Mouse (Mus musculus): ENCODE measurements around the gene Elmsan1. TPM values are rescaled to one million over a fixed set of nuclear protein-coding genes. Genes with fewer than 3 reads are reported as not detected.
A peak's percentile ranks its signal among the peaks of the same experiment; 100 is the strongest.

The Elmsan1 gene
- total and polyA plus RNA-seq, 3 experiments = 21.4 to 140 (median 66.7) TPM

DNA sequence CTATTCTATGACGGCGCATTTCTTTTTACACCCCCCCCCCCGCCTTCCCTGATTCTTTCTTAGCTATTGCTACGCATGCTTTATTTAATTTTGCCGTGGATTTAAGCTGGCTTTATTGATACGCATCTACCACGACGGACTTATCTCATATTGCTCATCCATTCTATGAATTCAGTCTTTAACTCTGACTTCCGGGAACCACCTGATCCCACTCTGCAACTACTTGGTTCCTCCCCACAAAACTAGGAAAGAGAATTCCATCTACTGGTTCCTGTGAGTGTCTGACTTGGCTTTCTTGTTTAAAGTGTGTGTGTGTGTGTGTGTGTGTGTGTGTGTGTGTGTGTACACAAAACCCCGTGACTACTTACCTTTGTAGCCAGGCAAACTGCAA, 70.1 kb downstream of the Elmsan1 start:
- Histone ChIP-seq H3K4me1 (ENCODE audit: insufficient read depth, low read depth, low read length) (peaks cover 72% of the 10 kb centered on the region), H3K4me3 (ENCODE audit: low read depth, low read length) (peak overlapping the region; percentile 71), H3K36me3 (replicated peaks) (peaks cover 69% of the 10 kb centered on the region), H3K27me3 (ENCODE audit: insufficient read depth, low read length) (no peaks in the 10 kb centered on the region; the same call in 1 of the 2 replicates), H3K9me3 (replicated peaks) (no peaks in the 10 kb centered on the region; the same call in 1 of the 2 replicates)
- ATAC-seq (ENCODE audit: extremely low read depth, insufficient number of reproducible peaks, low FRiP score, poor library complexity, severe bottlenecking) (no peak), DNase-seq (ENCODE audit: low spot score) (no peak)
- TF ChIP-seq TAL1 (conservative IDR thresholded peaks at IDR 0.05; ENCODE audit: low read depth, low read length) = no peak
- TF ChIP-seq CTCF (IDR thresholded peaks at IDR 0.05; ENCODE audit: low read depth, low read length) = no peak
- TF ChIP-seq GATA1 (IDR thresholded peaks at IDR 0.05; ENCODE audit: borderline replicate concordance, low read length) = no peak
- no peak for TF ChIP-seq GATA2 (IDR thresholded peaks at IDR 0.05; ENCODE audit: borderline replicate concordance, low read depth, low read length)
- no peak for TF ChIP-seq POLR2AphosphoS5 (IDR thresholded peaks at IDR 0.05; ENCODE audit: insufficient replicate concordance, low read depth, low read length)

DNA sequence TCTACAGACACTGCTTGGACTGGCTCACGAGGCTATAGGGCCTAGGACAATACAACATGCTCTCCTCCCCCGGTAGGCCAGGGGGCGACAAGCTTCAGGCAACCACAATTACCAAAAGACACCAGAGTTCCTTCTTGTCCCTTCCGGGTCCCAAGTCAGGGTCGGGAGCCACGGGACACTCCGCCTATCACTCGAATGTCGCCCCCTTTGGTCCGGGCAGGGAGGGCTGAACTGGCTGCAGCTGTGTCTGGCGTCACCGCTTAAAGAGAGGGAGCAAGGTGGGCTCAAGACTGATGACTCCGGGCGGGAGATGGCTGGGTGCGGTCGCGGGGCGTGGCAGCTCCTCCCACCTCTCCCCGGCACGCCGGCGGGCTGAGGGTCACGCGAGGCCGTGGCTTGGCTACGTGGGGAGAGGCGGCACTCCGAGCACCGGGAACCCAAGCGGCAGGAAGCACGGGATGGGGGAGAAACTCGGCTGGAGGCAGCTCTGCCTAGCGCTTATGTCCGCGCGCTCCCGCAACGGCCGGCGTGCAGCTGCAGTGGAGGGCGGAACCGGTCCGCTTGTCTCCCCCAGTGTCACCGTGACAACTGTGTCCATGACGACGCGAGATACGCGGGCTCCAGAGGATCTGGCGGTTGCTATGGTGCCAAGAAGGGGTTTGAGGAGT, 70.6 kb downstream of the Elmsan1 start, which contains the start of gene Pnma1:
Gene Pnma1 (minus strand): TSS at position 536 of the 668 bp plus-strand sequence.
- H3K9me3 ChIP-seq (replicated peaks) = no peaks in the 10 kb centered on the region; the same call in 1 of the 2 replicates
- DNase-seq (ENCODE audit: low spot score) (peak; percentile 68), ATAC-seq (ENCODE audit: extremely low read depth, insufficient number of reproducible peaks, low FRiP score, poor library complexity, severe bottlenecking) (no peak)
- H3K36me3 ChIP-seq (replicated peaks) = peaks cover 64% of the 10 kb centered on the region
- H3K27me3 ChIP-seq (ENCODE audit: insufficient read depth, low read length) = peaks cover under 1% of the 10 kb centered on the region
- H3K4me1 ChIP-seq (ENCODE audit: insufficient read depth, low read depth, low read length) = peaks cover 67% of the 10 kb centered on the region
- H3K4me3 ChIP-seq (ENCODE audit: low read depth, low read length) = peak within 1 kb of the TSS; percentile 71
- TF ChIP-seq GATA2 (IDR thresholded peaks at IDR 0.05; ENCODE audit: borderline replicate concordance, low read depth, low read length) = no peak
- 0 out of 2 replicates have a peak, but pooled peaks have one; percentile 34 for TF ChIP-seq POLR2AphosphoS5 (IDR thresholded peaks at IDR 0.05; ENCODE audit: insufficient replicate concordance, low read depth, low read length)
- peak; percentile 12; the same call in 1 of the 2 replicates for TF ChIP-seq CTCF (IDR thresholded peaks at IDR 0.05; ENCODE audit: low read depth, low read length)

DNA sequence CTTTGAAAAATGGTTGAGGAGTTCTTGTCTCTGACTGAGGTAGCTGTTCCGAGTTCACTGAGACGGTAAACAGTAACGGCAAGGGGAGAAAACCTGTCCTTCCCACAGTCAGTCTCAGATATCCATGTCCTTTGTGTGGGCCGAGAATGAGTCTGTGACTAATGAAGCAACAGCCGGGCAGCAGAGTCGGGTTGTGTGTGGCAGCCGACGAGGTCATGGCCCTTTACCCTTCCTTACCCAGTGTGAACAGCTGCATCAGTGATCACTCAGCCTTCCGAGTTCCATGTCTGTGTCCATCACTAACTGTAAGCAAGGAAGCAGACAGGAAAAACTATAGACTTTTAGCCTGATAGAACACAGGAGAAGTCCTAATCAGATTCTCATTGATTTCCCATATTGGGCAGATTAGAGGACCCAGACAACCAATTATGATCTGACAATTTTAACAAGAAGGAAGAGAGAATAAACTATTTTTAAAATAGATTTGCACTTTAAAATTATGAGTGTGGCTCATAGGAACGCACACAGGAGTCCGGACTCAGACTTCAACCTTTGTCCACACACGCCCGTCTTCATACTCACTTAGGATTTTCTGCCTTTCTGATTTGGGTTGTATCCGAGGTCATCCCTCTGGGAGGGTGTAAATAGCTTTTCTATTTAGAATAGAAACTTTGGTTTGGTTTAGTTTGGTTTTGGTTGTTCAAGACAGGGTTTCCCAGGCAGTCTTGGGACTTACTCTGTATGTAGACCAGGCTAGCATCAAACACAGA, 76.2 kb downstream of the Elmsan1 start:
- no peak for TF ChIP-seq POLR2AphosphoS5 (IDR thresholded peaks at IDR 0.05; ENCODE audit: insufficient replicate concordance, low read depth, low read length)
- TF ChIP-seq TAL1 (conservative IDR thresholded peaks at IDR 0.05; ENCODE audit: low read depth, low read length) = no peak
- TF ChIP-seq CTCF (IDR thresholded peaks at IDR 0.05; ENCODE audit: low read depth, low read length) = no peak
- no peak for TF ChIP-seq GATA2 (IDR thresholded peaks at IDR 0.05; ENCODE audit: borderline replicate concordance, low read depth, low read length)
- no peak for TF ChIP-seq GATA1 (IDR thresholded peaks at IDR 0.05; ENCODE audit: borderline replicate concordance, low read length)
- no peak for ATAC-seq (ENCODE audit: extremely low read depth, insufficient number of reproducible peaks, low FRiP score, poor library complexity, severe bottlenecking)
- no peak for DNase-seq (ENCODE audit: low spot score)
- no peak overlapping the region for H3K4me3 ChIP-seq (ENCODE audit: low read depth, low read length)
- H3K4me1 ChIP-seq (ENCODE audit: insufficient read depth, low read depth, low read length) = peaks cover 22% of the 10 kb centered on the region
- H3K27me3 ChIP-seq (ENCODE audit: insufficient read depth, low read length) = peaks cover 30% of the 10 kb centered on the region
- no peaks in the 10 kb centered on the region for H3K9me3 ChIP-seq (replicated peaks)
- peaks cover 11% of the 10 kb centered on the region for H3K36me3 ChIP-seq (replicated peaks)

DNA sequence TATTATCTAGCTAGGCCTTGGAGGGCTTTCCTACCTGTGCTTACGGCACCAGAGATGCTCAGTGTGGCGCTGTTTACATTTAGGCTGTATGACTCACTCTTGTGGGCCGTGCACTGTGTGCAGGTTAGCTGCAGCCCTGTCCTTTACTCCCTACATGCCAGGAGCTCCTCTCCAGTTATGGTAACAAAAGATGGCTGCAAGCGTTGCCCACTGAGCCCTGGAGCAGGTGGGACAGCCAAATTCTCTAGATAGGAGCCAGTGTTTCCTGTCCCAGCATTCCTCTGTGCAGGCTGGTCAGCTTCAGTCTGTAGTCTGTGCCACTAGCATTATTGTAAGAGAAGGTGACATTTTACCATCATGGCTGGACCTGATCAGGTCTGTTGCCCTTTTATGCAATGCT, 77.4 kb downstream of the Elmsan1 start:
- no peak for DNase-seq (ENCODE audit: low spot score)
- Histone ChIP-seq H3K27me3 (ENCODE audit: insufficient read depth, low read length) (peaks cover 37% of the 10 kb centered on the region), H3K4me3 (ENCODE audit: low read depth, low read length) (no peak overlapping the region), H3K36me3 (replicated peaks) (no peaks in the 10 kb centered on the region), H3K4me1 (ENCODE audit: insufficient read depth, low read depth, low read length) (peaks cover 11% of the 10 kb centered on the region), H3K9me3 (replicated peaks) (no peaks in the 10 kb centered on the region)
- no peak for TF ChIP-seq POLR2AphosphoS5 (IDR thresholded peaks at IDR 0.05; ENCODE audit: insufficient replicate concordance, low read depth, low read length)
- TF ChIP-seq GATA1 (IDR thresholded peaks at IDR 0.05; ENCODE audit: borderline replicate concordance, low read length) = no peak
- TF ChIP-seq TAL1 (conservative IDR thresholded peaks at IDR 0.05; ENCODE audit: low read depth, low read length) = no peak
- TF ChIP-seq CTCF (IDR thresholded peaks at IDR 0.05; ENCODE audit: low read depth, low read length) = no peak
- no peak for TF ChIP-seq GATA2 (IDR thresholded peaks at IDR 0.05; ENCODE audit: borderline replicate concordance, low read depth, low read length)
- no peak for ATAC-seq (ENCODE audit: extremely low read depth, insufficient number of reproducible peaks, low FRiP score, poor library complexity, severe bottlenecking)

DNA sequence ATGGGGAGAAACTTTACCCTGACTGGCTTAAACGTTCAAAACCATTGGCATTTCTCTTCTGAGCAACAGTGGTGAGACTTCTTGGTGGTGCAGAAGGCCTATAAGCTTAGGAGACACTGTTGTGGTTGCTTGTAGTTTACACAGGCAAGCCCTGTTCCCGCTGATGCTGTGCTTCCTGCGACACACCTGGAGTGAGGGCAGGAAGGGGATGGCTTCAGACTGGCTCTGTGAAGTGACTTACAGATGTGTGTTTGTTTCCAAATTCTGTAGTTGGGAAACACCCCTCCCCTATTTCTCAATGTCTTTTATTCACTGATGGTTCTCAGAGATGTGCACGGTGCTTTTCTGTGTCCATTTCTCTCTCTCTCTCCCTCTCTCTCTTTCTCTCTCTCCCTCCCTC, 78.5 kb downstream of the Elmsan1 start:
- peaks cover 41% of the 10 kb centered on the region for H3K27me3 ChIP-seq (ENCODE audit: insufficient read depth, low read length)
- H3K4me3 ChIP-seq (ENCODE audit: low read depth, low read length) = no peak overlapping the region
- H3K4me1 ChIP-seq (ENCODE audit: insufficient read depth, low read depth, low read length) = peaks cover 5% of the 10 kb centered on the region; the same call in 1 of the 2 replicates
- H3K36me3 ChIP-seq (replicated peaks) = no peaks in the 10 kb centered on the region
- DNase-seq (ENCODE audit: low spot score) (no peak), ATAC-seq (ENCODE audit: extremely low read depth, insufficient number of reproducible peaks, low FRiP score, poor library complexity, severe bottlenecking) (no peak)
- TF ChIP-seq CTCF (IDR thresholded peaks at IDR 0.05; ENCODE audit: low read depth, low read length) (no peak), GATA2 (IDR thresholded peaks at IDR 0.05; ENCODE audit: borderline replicate concordance, low read depth, low read length) (no peak), TAL1 (conservative IDR thresholded peaks at IDR 0.05; ENCODE audit: low read depth, low read length) (no peak)
- no peaks in the 10 kb centered on the region for H3K9me3 ChIP-seq (replicated peaks)

DNA sequence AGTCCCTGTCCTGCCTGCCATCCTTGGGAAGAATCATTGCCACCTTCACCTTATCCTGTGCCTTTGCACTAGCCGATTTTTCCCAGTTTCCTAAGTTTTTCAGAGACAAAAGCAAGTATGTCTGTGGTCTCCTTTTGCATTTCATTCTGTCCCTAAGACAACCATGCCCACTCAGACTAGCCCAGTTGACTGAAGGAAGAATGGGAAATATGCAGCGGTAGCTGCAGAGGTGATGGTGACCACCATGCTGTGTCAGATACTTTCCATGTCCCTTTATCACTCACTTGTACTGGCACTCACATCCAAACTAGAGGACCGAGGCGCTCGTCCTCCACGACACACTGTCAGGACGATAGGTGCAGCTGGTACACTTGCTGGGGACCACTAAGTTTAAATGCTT, 81.5 kb downstream of the Elmsan1 start:
- ATAC-seq (ENCODE audit: extremely low read depth, insufficient number of reproducible peaks, low FRiP score, poor library complexity, severe bottlenecking) (no peak), DNase-seq (ENCODE audit: low spot score) (no peak)
- no peaks in the 10 kb centered on the region for H3K36me3 ChIP-seq (replicated peaks)
- H3K4me1 ChIP-seq (ENCODE audit: insufficient read depth, low read depth, low read length) = peaks cover 5% of the 10 kb centered on the region; the same call in 1 of the 2 replicates
- H3K9me3 ChIP-seq (replicated peaks) = no peaks in the 10 kb centered on the region
- no peak overlapping the region for H3K4me3 ChIP-seq (ENCODE audit: low read depth, low read length)
- H3K27me3 ChIP-seq (ENCODE audit: insufficient read depth, low read length) = peaks cover 39% of the 10 kb centered on the region
- TF ChIP-seq POLR2AphosphoS5 (IDR thresholded peaks at IDR 0.05; ENCODE audit: insufficient replicate concordance, low read depth, low read length) (no peak), CTCF (IDR thresholded peaks at IDR 0.05; ENCODE audit: low read depth, low read length) (no peak), TAL1 (conservative IDR thresholded peaks at IDR 0.05; ENCODE audit: low read depth, low read length) (no peak), GATA1 (IDR thresholded peaks at IDR 0.05; ENCODE audit: borderline replicate concordance, low read length) (no peak), GATA2 (IDR thresholded peaks at IDR 0.05; ENCODE audit: borderline replicate concordance, low read depth, low read length) (no peak)
